Mouse (Mus musculus): ENCODE measurements around the gene Gzf1. TPM values are rescaled to one million over a fixed set of nuclear protein-coding genes. Genes with fewer than 3 reads are reported as not detected.

Gzf1 gene
- polyA plus RNA-seq, 1 experiment from 2014 or later, result 25.8 TPM

GRCm38 (mm10) chr2:148683031-148683430 is 2.2 kb downstream of the Gzf1 start:
- Histone ChIP-seq H3K36me3 (replicated peaks) (peaks cover 51% of the 10 kb centered on the region), H3K4me3 (no peak overlapping the region), H3K27me3 (ENCODE audit: poor library complexity, severe bottlenecking) (no peaks in the 10 kb centered on the region), H3K27ac (no peak overlapping the region), H3K4me1 (peaks cover 42% of the 10 kb centered on the region), H3K9me3 (no peaks in the 10 kb centered on the region)
- 92% methylated on average over 1 of the region's 1 CpGs for WGBS
- DNase-seq (ENCODE audit: extremely low spot score, low spot score), result no peak

- WGBS, result 96% methylated on average over 2 of the region's 2 CpGs
These were observed 4.1 kb downstream of the Gzf1 start for GRCm38 (mm10) chr2:148684972-148685371.

GRCm38 (mm10) chr2:148685709-148686108 is 4.9 kb downstream of the Gzf1 start:
- H3K4me1 ChIP-seq, result peaks cover 15% of the 10 kb centered on the region
- no peak overlapping the region for H3K27ac ChIP-seq
- H3K9me3 ChIP-seq, result no peaks in the 10 kb centered on the region
- no peak for DNase-seq (ENCODE audit: extremely low spot score, low spot score)
- H3K4me3 ChIP-seq, result no peak overlapping the region
- WGBS, result 94% methylated on average over 3 of the region's 3 CpGs
- H3K27me3 ChIP-seq (ENCODE audit: poor library complexity, severe bottlenecking), result no peaks in the 10 kb centered on the region
- H3K36me3 ChIP-seq (replicated peaks), result peaks cover 77% of the 10 kb centered on the region

More at GRCm38 (mm10) chr2:148684972-148685371, 4.1 kb downstream of the Gzf1 start:
- Histone ChIP-seq H3K9me3 (no peaks in the 10 kb centered on the region), H3K4me1 (peaks cover 23% of the 10 kb centered on the region), H3K36me3 (replicated peaks) (peaks cover 70% of the 10 kb centered on the region), H3K27ac (no peak overlapping the region), H3K27me3 (ENCODE audit: poor library complexity, severe bottlenecking) (no peaks in the 10 kb centered on the region), H3K4me3 (no peak overlapping the region)
- DNase-seq (ENCODE audit: extremely low spot score, low spot score), result no peak

DNA sequence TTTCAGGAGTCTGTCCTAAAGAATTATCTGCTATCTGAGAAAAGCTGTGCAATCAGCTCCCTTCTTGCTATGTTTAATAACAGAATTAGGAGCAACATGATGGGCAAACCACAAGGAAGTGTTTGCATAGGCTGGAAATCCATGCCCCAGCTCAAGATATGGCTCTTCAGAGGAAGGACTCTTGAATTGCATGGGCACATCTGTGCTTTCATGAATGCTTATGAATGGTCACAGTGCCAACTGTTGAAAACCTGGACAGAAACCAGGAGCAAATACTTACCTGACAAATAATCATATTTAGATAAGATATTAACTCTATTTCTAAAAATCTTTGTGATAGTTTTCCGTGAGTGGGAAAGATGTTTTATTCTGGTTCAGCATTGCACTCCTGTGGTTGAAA is 6.0 kb downstream of the Gzf1 start:
- H3K27ac ChIP-seq, result no peak overlapping the region
- 91% methylated on average over 1 of the region's 1 CpGs for WGBS
- peaks cover 6% of the 10 kb centered on the region for H3K4me1 ChIP-seq
- no peak for DNase-seq (ENCODE audit: extremely low spot score, low spot score)
- peaks cover 88% of the 10 kb centered on the region for H3K36me3 ChIP-seq (replicated peaks)
- no peaks in the 10 kb centered on the region for H3K9me3 ChIP-seq
- H3K27me3 ChIP-seq (ENCODE audit: poor library complexity, severe bottlenecking), result no peaks in the 10 kb centered on the region
- no peak overlapping the region for H3K4me3 ChIP-seq

DNA sequence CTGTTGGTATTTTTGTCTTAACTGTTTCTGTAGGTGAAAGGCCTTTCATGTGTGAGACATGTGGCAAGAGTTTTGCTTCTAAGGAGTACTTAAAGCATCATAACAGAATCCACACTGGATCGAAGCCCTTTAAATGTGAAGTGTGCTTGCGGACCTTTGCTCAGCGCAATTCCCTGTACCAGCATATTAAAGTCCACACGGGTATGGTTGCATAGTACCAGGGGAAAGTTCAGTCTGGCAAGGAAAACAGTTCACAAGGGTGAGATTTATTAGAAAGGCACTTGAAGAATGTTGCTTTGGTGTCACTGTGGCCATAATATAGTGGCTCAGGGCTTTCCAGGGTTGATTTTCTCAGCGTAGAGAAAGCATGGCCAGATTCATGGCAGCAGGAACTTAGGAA is 7.1 kb downstream of the Gzf1 start:
- Histone ChIP-seq H3K36me3 (replicated peaks) (peaks cover 98% of the 10 kb centered on the region), H3K4me1 (no peaks in the 10 kb centered on the region), H3K4me3 (no peak overlapping the region), H3K27me3 (ENCODE audit: poor library complexity, severe bottlenecking) (no peaks in the 10 kb centered on the region), H3K9me3 (no peaks in the 10 kb centered on the region), H3K27ac (no peak overlapping the region)
- DNase-seq (ENCODE audit: extremely low spot score, low spot score), result no peak
- 95% methylated on average over 5 of the region's 5 CpGs for WGBS

DNA sequence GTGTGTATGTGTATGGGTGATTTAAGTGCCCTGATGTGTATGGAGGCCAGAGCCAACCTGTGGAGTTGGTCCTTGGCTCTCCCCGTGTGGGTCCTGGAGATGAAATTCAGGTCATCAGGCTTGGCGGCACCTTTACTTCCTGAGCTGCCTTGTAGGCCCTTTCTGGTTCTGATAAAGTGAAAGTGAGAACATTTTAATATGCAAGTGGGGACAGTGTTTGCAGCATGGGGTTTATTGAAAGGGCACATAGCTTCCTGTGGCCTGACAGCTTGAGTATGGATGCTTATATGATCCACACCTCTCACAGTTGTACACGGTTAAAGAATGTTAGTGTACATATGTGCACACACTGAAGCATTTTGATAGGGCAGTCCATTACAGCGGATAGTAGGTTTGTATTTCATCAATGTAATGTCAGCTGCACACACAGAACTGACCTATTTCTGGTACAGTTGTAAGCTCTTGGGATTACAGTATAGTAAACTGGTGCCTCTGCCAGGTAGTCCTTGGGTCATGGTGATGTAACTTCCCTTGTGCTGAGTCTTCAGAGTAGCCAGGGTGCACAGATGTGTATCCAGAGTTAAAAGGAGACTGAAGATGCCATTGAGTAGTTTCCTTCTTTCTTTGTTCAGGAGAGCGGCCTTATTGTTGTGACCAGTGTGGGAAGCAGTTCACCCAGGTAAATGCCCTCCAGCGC is 8.8 kb downstream of the Gzf1 start:
- H3K27me3 ChIP-seq (ENCODE audit: poor library complexity, severe bottlenecking), result no peaks in the 10 kb centered on the region
- no peaks in the 10 kb centered on the region for H3K4me1 ChIP-seq
- no peak overlapping the region for H3K4me3 ChIP-seq
- peaks cover 98% of the 10 kb centered on the region for H3K36me3 ChIP-seq (replicated peaks)
- WGBS, result 96% methylated on average over 6 of the region's 6 CpGs
- no peaks in the 10 kb centered on the region for H3K9me3 ChIP-seq
- no peak for DNase-seq (ENCODE audit: extremely low spot score, low spot score)
- H3K27ac ChIP-seq, result no peak overlapping the region

DNA sequence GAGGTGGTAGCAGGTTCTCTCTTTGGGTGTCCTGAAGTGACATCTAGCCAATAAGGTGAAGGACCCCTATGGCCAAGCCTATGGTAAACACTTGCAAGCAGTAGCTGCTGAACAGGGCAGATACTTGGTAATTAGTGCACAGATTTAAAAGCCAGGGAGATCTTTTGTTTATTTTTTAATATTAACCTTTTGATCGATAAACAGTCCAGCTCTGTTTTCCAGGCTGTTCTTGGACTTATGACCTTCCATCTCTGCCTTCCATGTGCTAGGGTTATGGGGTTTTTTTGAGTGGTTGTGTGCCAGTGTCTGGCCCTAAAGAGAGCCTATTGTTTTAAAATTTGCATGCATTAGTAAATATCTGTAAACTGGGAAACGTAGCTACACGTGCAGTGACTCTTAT is 9.5 kb downstream of the Gzf1 start:
- H3K36me3 ChIP-seq (replicated peaks), result peaks cover 98% of the 10 kb centered on the region
- 95% methylated on average over 3 of the region's 3 CpGs for WGBS
- no peak overlapping the region for H3K4me3 ChIP-seq
- H3K27ac ChIP-seq, result no peak overlapping the region
- no peaks in the 10 kb centered on the region for H3K27me3 ChIP-seq (ENCODE audit: poor library complexity, severe bottlenecking)
- H3K9me3 ChIP-seq, result no peaks in the 10 kb centered on the region
- H3K4me1 ChIP-seq, result no peaks in the 10 kb centered on the region
- no peak for DNase-seq (ENCODE audit: extremely low spot score, low spot score)

DNA sequence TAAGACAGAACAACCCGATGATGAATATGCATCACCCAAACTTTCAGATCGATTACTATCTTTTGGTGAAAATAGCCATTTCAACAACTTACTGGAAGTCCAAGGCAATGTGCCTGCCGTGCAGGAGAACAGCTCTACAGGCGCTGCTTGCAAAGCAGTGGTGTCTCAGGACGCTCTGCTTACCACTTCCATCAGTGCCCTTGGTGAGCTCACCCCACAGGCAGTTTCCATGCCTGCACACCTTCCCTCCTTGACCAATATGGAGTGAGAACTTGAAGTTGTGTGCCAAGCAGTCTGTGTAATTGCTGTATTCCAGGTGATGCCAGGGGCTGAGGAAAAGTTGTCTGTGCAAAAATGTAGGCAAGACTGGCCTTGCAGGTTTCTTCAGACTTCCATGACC is 10.0 kb downstream of the Gzf1 start:
- H3K4me1 ChIP-seq, result no peaks in the 10 kb centered on the region
- peaks cover 98% of the 10 kb centered on the region for H3K36me3 ChIP-seq (replicated peaks)
- WGBS, result 92% methylated on average over 5 of the region's 5 CpGs
- no peak for DNase-seq (ENCODE audit: extremely low spot score, low spot score)
- no peaks in the 10 kb centered on the region for H3K27me3 ChIP-seq (ENCODE audit: poor library complexity, severe bottlenecking)
- H3K27ac ChIP-seq, result no peak overlapping the region
- H3K9me3 ChIP-seq, result no peaks in the 10 kb centered on the region
- no peak overlapping the region for H3K4me3 ChIP-seq

GRCm38 (mm10) chr2:148698571-148698970 is 17.7 kb downstream of the Gzf1 start:
- H3K36me3 ChIP-seq (replicated peaks), result peaks cover 70% of the 10 kb centered on the region
- no peaks in the 10 kb centered on the region for H3K4me1 ChIP-seq
- no peaks in the 10 kb centered on the region for H3K27me3 ChIP-seq (ENCODE audit: poor library complexity, severe bottlenecking)
- WGBS, result 90% methylated on average over 5 of the region's 5 CpGs
- H3K4me3 ChIP-seq, result no peak overlapping the region
- no peak overlapping the region for H3K27ac ChIP-seq
- H3K9me3 ChIP-seq, result no peaks in the 10 kb centered on the region
- no peak for DNase-seq (ENCODE audit: extremely low spot score, low spot score)

DNA sequence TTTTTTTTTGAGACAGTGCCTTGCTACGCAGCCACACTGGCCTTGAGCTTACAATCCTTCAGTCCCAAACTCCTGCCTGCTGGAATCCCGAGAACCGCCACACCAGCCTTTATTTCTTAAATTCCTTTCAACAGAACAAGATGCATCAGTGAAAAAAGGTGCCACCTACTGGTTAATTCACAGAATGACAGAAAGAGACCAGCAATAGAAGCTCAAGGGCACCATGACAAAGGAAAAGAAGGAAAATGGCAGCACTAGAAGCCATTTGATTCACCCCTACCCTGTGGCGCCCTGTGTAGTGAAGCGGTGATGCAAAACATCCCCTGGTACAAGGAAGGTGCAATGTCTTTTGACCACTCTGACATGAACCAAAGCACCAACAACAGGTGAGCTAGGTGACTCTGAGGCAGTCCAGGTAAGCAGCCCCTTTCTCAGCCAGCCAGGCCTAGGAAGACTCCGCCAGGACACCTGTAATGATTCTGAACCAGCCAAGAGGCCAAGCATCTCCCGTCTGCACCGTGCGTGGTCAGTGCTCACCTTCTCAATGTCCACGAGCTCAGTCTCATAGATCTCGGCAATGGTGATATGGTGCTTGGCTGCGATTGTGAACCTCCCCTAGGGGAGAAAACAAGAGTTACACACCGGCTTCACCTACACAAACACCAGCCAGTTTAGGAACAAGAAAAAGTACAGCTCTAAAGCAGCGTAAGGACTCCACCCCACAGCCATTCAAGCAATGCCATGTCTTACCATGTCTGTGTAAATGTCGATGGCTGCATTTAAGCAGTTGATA is 25.8 kb downstream of the Gzf1 start:
- WGBS, result 80% methylated on average over 15 of the region's 15 CpGs

DNA sequence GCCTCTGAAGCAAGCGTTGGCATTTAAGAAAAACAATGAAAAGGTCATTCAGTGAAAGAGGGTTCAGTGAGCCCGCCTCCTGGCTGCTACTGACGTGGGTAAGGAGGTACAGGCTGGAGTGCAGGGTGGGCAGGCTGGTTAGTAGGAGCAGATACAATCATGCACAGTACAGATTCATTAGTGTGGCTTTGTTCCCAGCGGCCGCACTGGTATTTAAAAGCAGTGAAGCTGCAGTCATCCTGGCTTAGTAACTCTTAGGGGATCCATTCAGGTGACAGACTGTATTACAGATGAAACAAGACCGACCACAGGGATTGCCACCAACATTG is 26.3 kb downstream of the Gzf1 start:
- H3K9me3 ChIP-seq, result no peaks in the 10 kb centered on the region
- no peak overlapping the region for H3K4me3 ChIP-seq
- peaks cover 33% of the 10 kb centered on the region for H3K36me3 ChIP-seq (replicated peaks)
- no peak for DNase-seq (ENCODE audit: extremely low spot score, low spot score)
- no peak overlapping the region for H3K27ac ChIP-seq
- no peaks in the 10 kb centered on the region for H3K27me3 ChIP-seq (ENCODE audit: poor library complexity, severe bottlenecking)
- peaks cover 8% of the 10 kb centered on the region for H3K4me1 ChIP-seq
- WGBS, result 59% methylated on average over 6 of the region's 6 CpGs

More for the DNA sequence above, 25.8 kb downstream of the Gzf1 start:
- Histone ChIP-seq H3K4me3 (no peak overlapping the region), H3K4me1 (peaks cover 8% of the 10 kb centered on the region), H3K27ac (no peak overlapping the region), H3K36me3 (replicated peaks) (peaks cover 32% of the 10 kb centered on the region), H3K9me3 (no peaks in the 10 kb centered on the region), H3K27me3 (ENCODE audit: poor library complexity, severe bottlenecking) (no peaks in the 10 kb centered on the region)
- no peak for DNase-seq (ENCODE audit: extremely low spot score, low spot score)

- DNase-seq (ENCODE audit: extremely low spot score, low spot score), result no peak
These were observed 31.5 kb downstream of the Gzf1 start for GRCm38 (mm10) chr2:148712326-148712725.

DNA sequence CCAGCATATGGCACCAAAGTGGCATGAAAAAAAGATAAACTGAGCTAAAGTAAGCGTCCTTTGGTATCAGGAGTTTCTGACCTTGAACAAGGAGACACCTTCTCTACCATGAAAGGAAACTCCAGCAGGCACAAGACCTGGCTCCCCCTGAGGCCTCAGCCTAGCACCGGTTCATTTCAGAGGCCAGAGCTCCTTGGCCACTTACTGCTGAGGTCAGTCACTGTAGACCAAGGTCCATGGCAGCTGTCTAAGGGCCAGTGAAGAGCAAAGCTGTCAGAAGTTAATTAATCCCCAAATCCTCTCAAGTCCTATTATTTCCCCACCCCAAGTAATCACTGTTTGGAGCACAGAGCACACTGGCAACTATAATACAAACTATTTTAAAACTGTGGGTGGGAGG is 36.2 kb downstream of the Gzf1 start:
- H3K36me3 ChIP-seq (replicated peaks), result 0 out of 2 replicates have a peak, but pooled peaks cover 2% of the 10 kb centered on the region
- 55% methylated on average over 2 of the region's 2 CpGs for WGBS
- DNase-seq (ENCODE audit: extremely low spot score, low spot score), result no peak
- H3K27ac ChIP-seq, result no peak overlapping the region
- peaks cover 8% of the 10 kb centered on the region for H3K4me1 ChIP-seq
- no peaks in the 10 kb centered on the region for H3K9me3 ChIP-seq
- no peaks in the 10 kb centered on the region for H3K27me3 ChIP-seq (ENCODE audit: poor library complexity, severe bottlenecking)
- H3K4me3 ChIP-seq, result no peak overlapping the region

More at GRCm38 (mm10) chr2:148712326-148712725, 31.5 kb downstream of the Gzf1 start:
- no peak overlapping the region for H3K4me3 ChIP-seq
- H3K4me1 ChIP-seq, result peaks cover 5% of the 10 kb centered on the region
- H3K27me3 ChIP-seq (ENCODE audit: poor library complexity, severe bottlenecking), result no peaks in the 10 kb centered on the region
- 86% methylated on average over 3 of the region's 3 CpGs for WGBS
- no peak overlapping the region for H3K27ac ChIP-seq
- no peaks in the 10 kb centered on the region for H3K9me3 ChIP-seq
- H3K36me3 ChIP-seq (replicated peaks), result peaks cover 24% of the 10 kb centered on the region

Data from forebrain, embryonic 10.5 days (tissue).